Mouse (Mus musculus): Measurements from ENCODE around the gene Stoml2. TPM values are rescaled to one million over a fixed set of nuclear protein-coding genes. Genes with fewer than 3 reads are reported as not detected.

Gene Stoml2
- total RNA-seq (2014; rRNA removed) (89.6 and 102 TPM in 2 replicates), polyA plus RNA-seq (2015; fragmentation: Nextera tagmentation; extraction: Ambion mirVana) (230 and 241 TPM in 2 replicates)

- Histone ChIP-seq H3K4me3 (ENCODE audit: low read depth, low read length) (peak within 1 kb of the TSS; percentile 69), H3K27ac (ENCODE audit: low read depth, low read length) (peak within 1 kb of the TSS; percentile 84), H3K4me1 (ENCODE audit: insufficient read depth, low read length) (0 out of 2 replicates have a peak, but pooled peaks cover 4% of the 10 kb centered on the region), H3K9ac (replicated peaks; ENCODE audit: low read length, poor library complexity, severe bottlenecking) (peak within 1 kb of the TSS; percentile 88), H3K9me3 (ENCODE audit: low read length) (no peaks in the 10 kb centered on the region), H3K4me2 (ENCODE audit: low read depth, low read length, poor library complexity, severe bottlenecking) (peak within 1 kb of the TSS; percentile 62), H3K27me3 (ENCODE audit: insufficient read depth, low read length) (no peaks in the 10 kb centered on the region), H3K36me3 (ENCODE audit: insufficient read depth, low read length) (peaks cover 36% of the 10 kb centered on the region)
- under 1% methylated on average over 38 of the region's 38 CpGs for WGBS
- ATAC-seq (ENCODE audit: low FRiP score) = peak; percentile 96
- TF ChIP-seq CTCF (IDR thresholded peaks at IDR 0.05) = peak; percentile 67
- peak; percentile 98 for DNase-seq (ENCODE audit: low spot score)
These were observed at the start of gene Stoml2 for GRCm38 (mm10) chr4:43031237-43031995. Gene Stoml2 (minus strand): TSS chr4:43031710.

GRCm38 (mm10) chr4:43078071-43078718 is 46.7 kb upstream of the Stoml2 start:
- H3K36me3 ChIP-seq (ENCODE audit: insufficient read depth, low read length) = no peaks in the 10 kb centered on the region
- DNase-seq (ENCODE audit: low spot score) (no peak), ATAC-seq (ENCODE audit: low FRiP score) (no peak)
- no peak overlapping the region for H3K4me3 ChIP-seq (ENCODE audit: low read depth, low read length)
- H3K27me3 ChIP-seq (ENCODE audit: insufficient read depth, low read length) = no peaks in the 10 kb centered on the region
- no peaks in the 10 kb centered on the region for H3K4me1 ChIP-seq (ENCODE audit: insufficient read depth, low read length)
- H3K27ac ChIP-seq (ENCODE audit: low read depth, low read length) = no peak overlapping the region
- no peak overlapping the region for H3K9ac ChIP-seq (replicated peaks; ENCODE audit: low read length, poor library complexity, severe bottlenecking)
- no peak overlapping the region for H3K4me2 ChIP-seq (ENCODE audit: low read depth, low read length, poor library complexity, severe bottlenecking)
- H3K9me3 ChIP-seq (ENCODE audit: low read length) = no peaks in the 10 kb centered on the region
- no peak for TF ChIP-seq CTCF (IDR thresholded peaks at IDR 0.05)
- 54% methylated on average over 7 of the region's 7 CpGs for WGBS

- Histone ChIP-seq H3K9me3 (ENCODE audit: low read length) (no peaks in the 10 kb centered on the region), H3K27me3 (ENCODE audit: insufficient read depth, low read length) (no peaks in the 10 kb centered on the region), H3K4me2 (ENCODE audit: low read depth, low read length, poor library complexity, severe bottlenecking) (no peak overlapping the region), H3K27ac (ENCODE audit: low read depth, low read length) (no peak overlapping the region), H3K9ac (replicated peaks; ENCODE audit: low read length, poor library complexity, severe bottlenecking) (no peak overlapping the region), H3K4me1 (ENCODE audit: insufficient read depth, low read length) (no peaks in the 10 kb centered on the region), H3K36me3 (ENCODE audit: insufficient read depth, low read length) (no peaks in the 10 kb centered on the region), H3K4me3 (ENCODE audit: low read depth, low read length) (no peak overlapping the region)
- DNase-seq (ENCODE audit: low spot score) (no peak), ATAC-seq (ENCODE audit: low FRiP score) (no peak)
- TF ChIP-seq CTCF (IDR thresholded peaks at IDR 0.05) = no peak
These were observed 43.4 kb upstream of the Stoml2 start for GRCm38 (mm10) chr4:43074923-43075322.

- H3K9me3 ChIP-seq (ENCODE audit: low read length) = no peaks in the 10 kb centered on the region
- ATAC-seq (ENCODE audit: low FRiP score) = no peak
- no peak overlapping the region for H3K4me3 ChIP-seq (ENCODE audit: low read depth, low read length)
- no peak overlapping the region for H3K27ac ChIP-seq (ENCODE audit: low read depth, low read length)
- DNase-seq (ENCODE audit: low spot score) = no peak
- no peaks in the 10 kb centered on the region for H3K27me3 ChIP-seq (ENCODE audit: insufficient read depth, low read length)
- no peak for TF ChIP-seq CTCF (IDR thresholded peaks at IDR 0.05)
- no peaks in the 10 kb centered on the region for H3K36me3 ChIP-seq (ENCODE audit: insufficient read depth, low read length)
- H3K9ac ChIP-seq (replicated peaks; ENCODE audit: low read length, poor library complexity, severe bottlenecking) = no peak overlapping the region
- no peaks in the 10 kb centered on the region for H3K4me1 ChIP-seq (ENCODE audit: insufficient read depth, low read length)
- over 99% methylated on average over 4 of the region's 4 CpGs for WGBS
- no peak overlapping the region for H3K4me2 ChIP-seq (ENCODE audit: low read depth, low read length, poor library complexity, severe bottlenecking)
These were observed 34.0 kb upstream of the Stoml2 start for GRCm38 (mm10) chr4:43065471-43065870.

- Histone ChIP-seq H3K9ac (replicated peaks; ENCODE audit: low read length, poor library complexity, severe bottlenecking) (no peak overlapping the region), H3K4me1 (ENCODE audit: insufficient read depth, low read length) (0 out of 2 replicates have a peak, but pooled peaks cover 2% of the 10 kb centered on the region), H3K9me3 (ENCODE audit: low read length) (no peaks in the 10 kb centered on the region), H3K4me3 (ENCODE audit: low read depth, low read length) (peak overlapping the region; percentile 76; the same call in 1 of the 2 replicates), H3K27ac (ENCODE audit: low read depth, low read length) (no peak overlapping the region), H3K36me3 (ENCODE audit: insufficient read depth, low read length) (no peaks in the 10 kb centered on the region), H3K27me3 (ENCODE audit: insufficient read depth, low read length) (no peaks in the 10 kb centered on the region), H3K4me2 (ENCODE audit: low read depth, low read length, poor library complexity, severe bottlenecking) (peak overlapping the region; percentile 71)
- WGBS = 27% methylated on average over 3 of the region's 3 CpGs
- no peak for ATAC-seq (ENCODE audit: low FRiP score)
- DNase-seq (ENCODE audit: low spot score) = no peak
- peak; percentile 21 for TF ChIP-seq CTCF (IDR thresholded peaks at IDR 0.05)
These were observed 28.8 kb upstream of the Stoml2 start for GRCm38 (mm10) chr4:43060286-43060685.

- no peaks in the 10 kb centered on the region for H3K27me3 ChIP-seq (ENCODE audit: insufficient read depth, low read length)
- H3K4me2 ChIP-seq (ENCODE audit: low read depth, low read length, poor library complexity, severe bottlenecking) = peak overlapping the region; percentile 71
- no peak for ATAC-seq (ENCODE audit: low FRiP score)
- DNase-seq (ENCODE audit: low spot score) = no peak
- peak overlapping the region; percentile 81; the same call in 1 of the 2 replicates for H3K9ac ChIP-seq (replicated peaks; ENCODE audit: low read length, poor library complexity, severe bottlenecking)
- 27% methylated on average over 3 of the region's 3 CpGs for WGBS
- H3K4me3 ChIP-seq (ENCODE audit: low read depth, low read length) = peak overlapping the region; percentile 76
- H3K4me1 ChIP-seq (ENCODE audit: insufficient read depth, low read length) = 0 out of 2 replicates have a peak, but pooled peaks cover 2% of the 10 kb centered on the region
- no peak for TF ChIP-seq CTCF (IDR thresholded peaks at IDR 0.05)
- no peak overlapping the region for H3K27ac ChIP-seq (ENCODE audit: low read depth, low read length)
- no peaks in the 10 kb centered on the region for H3K36me3 ChIP-seq (ENCODE audit: insufficient read depth, low read length)
- no peaks in the 10 kb centered on the region for H3K9me3 ChIP-seq (ENCODE audit: low read length)
These were observed 28.2 kb upstream of the Stoml2 start for GRCm38 (mm10) chr4:43059697-43060096.

Measured in midbrain, postnatal 0 days (tissue).